Mouse (Mus musculus) midbrain, postnatal 0 days (tissue): ENCODE results near the gene Adig. TPM values are rescaled to one million over a fixed set of nuclear protein-coding genes. Genes with fewer than 3 reads are reported as not detected.

Experiments
- ATAC-seq: fragments of 200-750 bp; cut with Nextera tagmentation; 2 replicates; pipeline ENCODE4 v1.8.0; 2017; ENCODE audit warnings: moderate number of reproducible peaks, mild to moderate bottlenecking, moderate TSS enrichment, moderate library complexity; ENCODE audit not compliant: low FRiP score
- DNase-seq: peaks from one replicate; pipeline ENCODE4 v3.0.0-alpha.2; 2015; ENCODE audit warnings: low spot score
- H3K27ac ChIP-seq: fragments of 300-500 bp; sonication (generic); 2 replicates; pipeline ENCODE4 v1.5.1; 2014; ENCODE audit warnings: low read depth, mild to moderate bottlenecking, low read length, mixed read lengths
- H3K27me3 ChIP-seq: fragments of 300-500 bp; sonication (generic); 2 replicates; pipeline ENCODE4 v1.6.1; 2014; ENCODE audit warnings: low read length, control low read depth, mixed read lengths; ENCODE audit not compliant: insufficient read depth
- H3K36me3 ChIP-seq: fragments of 300-500 bp; sonication (generic); 2 replicates; pipeline ENCODE4 v1.6.1; 2014; ENCODE audit warnings: low read length, control low read depth, mixed read lengths; ENCODE audit not compliant: insufficient read depth
- H3K4me1 ChIP-seq: fragments of 300-500 bp; sonication (generic); 2 replicates; pipeline ENCODE4 v1.6.1; 2014; ENCODE audit warnings: mild to moderate bottlenecking, control low read depth, antibody characterized with exemption, low read length, mixed read lengths; ENCODE audit not compliant: insufficient read depth
- H3K4me2 ChIP-seq: fragments of 300-500 bp; sonication (generic); 2 replicates; pipeline ENCODE4 v1.6.1; 2014; ENCODE audit warnings: low read depth, mild to moderate bottlenecking, low read length, mixed read lengths; ENCODE audit not compliant: poor library complexity, severe bottlenecking
- H3K4me3 ChIP-seq: fragments of 300-500 bp; sonication (generic); 2 replicates; pipeline ENCODE4 v1.5.1; 2014; ENCODE audit warnings: low read depth, mild to moderate bottlenecking, low read length, moderate library complexity
- H3K9ac ChIP-seq: fragments of 300-500 bp; sonication (generic); replicated peaks from 2 replicates; pipeline ENCODE4 v1.6.1; 2014; ENCODE audit warnings: mild to moderate bottlenecking, low read length, moderate library complexity, mixed read lengths; ENCODE audit not compliant: poor library complexity, severe bottlenecking
- H3K9me3 ChIP-seq: fragments of 300-500 bp; sonication (generic); 2 replicates; pipeline ENCODE4 v1.6.1; 2016; ENCODE audit warnings: low read length, control low read depth
- CTCF ChIP-seq: IDR thresholded peaks from 2 replicates; pipeline ENCODE4 v1.5.1; 2016; ENCODE audit warnings: antibody characterized with exemption, mild to moderate bottlenecking
- WGBS: fragments of 180-500 bp; shearing (Covaris S2); extraction: QIAGEN DNeasy Blood & Tissue Kit; methylation state at CpG from one replicate; pipeline ENCODE4 v1.1.7; 2014; 5-methylcytosine and 5-hydroxymethylcytosine counted together
- polyA plus RNA-seq: library from polyadenylated mRNA; unstranded; fragments of >200 nt; fragmentation: Nextera tagmentation; extraction: Ambion mirVana; gene quantifications from 2 replicates; pipeline ENCODE4 v1.2.1, GENCODE M21; 2015
- total RNA-seq: library from RNA; depleted of rRNA; stranded (reverse); fragments of >200 nt; gene quantifications from 2 replicates; pipeline ENCODE4 v1.2.3, GENCODE M21; 2014; rRNA removed

Adig gene
- total RNA-seq (not detected in 2 replicates), polyA plus RNA-seq (not detected in 2 replicates)

- TF ChIP-seq CTCF = no peak
- 79% methylated on average over 11 of the region's 11 CpGs for WGBS
- DNase-seq = no peak
Measured at GRCm38 (mm10) chr2:158501836-158502812, at the start of gene Adig. Adig (plus strand) TSS chr2:158502612.

DNA sequence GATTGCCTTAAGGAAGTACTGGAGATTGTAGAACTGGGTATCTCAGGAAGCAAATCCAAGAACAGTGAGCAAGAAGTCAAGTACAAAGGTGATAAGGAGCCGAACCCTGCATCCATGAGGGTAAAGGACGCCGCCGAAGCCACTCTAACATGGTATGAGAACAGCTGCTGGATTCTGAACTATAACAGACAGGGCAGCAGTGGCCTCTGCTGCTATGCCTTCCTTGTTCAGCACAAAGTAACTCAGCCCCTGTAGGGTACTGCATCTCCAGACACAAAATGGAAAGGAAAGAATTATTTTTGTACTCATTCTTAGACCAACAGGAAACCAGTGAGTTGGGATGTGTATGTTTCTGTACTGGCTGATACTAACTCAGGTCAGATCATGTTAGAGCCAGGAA is 46.0 kb upstream of the Adig start:
- H3K4me2 ChIP-seq = no peak overlapping the region
- H3K9me3 ChIP-seq = no peaks in the 10 kb centered on the region
- WGBS = 97% methylated on average over 4 of the region's 4 CpGs
- no peak overlapping the region for H3K4me3 ChIP-seq
- TF ChIP-seq CTCF = no peak
- DNase-seq = no peak
- no peaks in the 10 kb centered on the region for H3K27me3 ChIP-seq
- no peak for ATAC-seq
- H3K9ac ChIP-seq = no peak overlapping the region
- H3K27ac ChIP-seq = no peak overlapping the region
- H3K4me1 ChIP-seq = no peaks in the 10 kb centered on the region
- peaks cover 40% of the 10 kb centered on the region for H3K36me3 ChIP-seq

More at GRCm38 (mm10) chr2:158501836-158502812, at the start of gene Adig:
- no peak within 1 kb of the TSS for H3K9ac ChIP-seq
- ATAC-seq = no peak
- H3K9me3 ChIP-seq = no peaks in the 10 kb centered on the region
- H3K4me3 ChIP-seq = no peak within 1 kb of the TSS
- no peaks in the 10 kb centered on the region for H3K27me3 ChIP-seq
- H3K4me1 ChIP-seq = no peaks in the 10 kb centered on the region
- peaks cover 8% of the 10 kb centered on the region; the same call in 1 of the 2 replicates for H3K36me3 ChIP-seq
- H3K4me2 ChIP-seq = no peak within 1 kb of the TSS
- H3K27ac ChIP-seq = no peak within 1 kb of the TSS

- Histone ChIP-seq H3K36me3 (peaks cover 47% of the 10 kb centered on the region), H3K9me3 (no peaks in the 10 kb centered on the region), H3K27me3 (no peaks in the 10 kb centered on the region), H3K4me2 (no peak overlapping the region), H3K4me3 (no peak overlapping the region), H3K4me1 (no peaks in the 10 kb centered on the region), H3K27ac (no peak overlapping the region), H3K9ac (no peak overlapping the region)
- no peak for DNase-seq
- no peak for ATAC-seq
- WGBS = 80% methylated on average over 1 of the region's 1 CpGs
- TF ChIP-seq CTCF = no peak
Measured at GRCm38 (mm10) chr2:158457610-158458009, 44.8 kb upstream of the Adig start.

GRCm38 (mm10) chr2:158462450-158462849 is 40.0 kb upstream of the Adig start:
- 97% methylated on average over 1 of the region's 1 CpGs for WGBS
- no peak overlapping the region for H3K27ac ChIP-seq

DNA sequence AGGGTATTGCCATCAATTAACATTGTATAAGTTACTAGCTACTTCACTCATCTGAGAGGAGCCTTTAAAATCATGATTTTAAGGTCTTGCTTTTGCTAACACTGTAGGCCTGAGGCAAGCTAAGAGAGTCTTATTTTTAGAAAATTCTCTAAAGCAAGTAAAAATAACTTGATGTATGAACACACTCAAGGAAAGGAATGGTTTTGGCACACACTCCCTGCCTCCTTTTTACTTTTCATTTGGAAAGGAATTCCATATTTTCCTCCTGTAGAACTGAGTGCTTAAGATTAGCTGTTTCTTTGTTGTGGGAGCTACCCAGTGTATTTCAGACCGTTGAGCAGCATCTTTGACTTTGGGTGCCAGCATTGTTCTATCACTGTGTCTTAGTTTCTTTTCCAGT is 28.3 kb upstream of the Adig start:
- no peak for TF ChIP-seq CTCF
- Histone ChIP-seq H3K9me3 (no peaks in the 10 kb centered on the region), H3K9ac (no peak overlapping the region), H3K4me2 (no peak overlapping the region), H3K27me3 (no peaks in the 10 kb centered on the region), H3K4me3 (no peak overlapping the region), H3K4me1 (no peaks in the 10 kb centered on the region), H3K27ac (no peak overlapping the region), H3K36me3 (peaks cover 28% of the 10 kb centered on the region)
- 91% methylated on average over 1 of the region's 1 CpGs for WGBS
- DNase-seq = no peak
- ATAC-seq = no peak

More at GRCm38 (mm10) chr2:158462450-158462849, 40.0 kb upstream of the Adig start:
- DNase-seq = no peak
- Histone ChIP-seq H3K9me3 (no peaks in the 10 kb centered on the region), H3K4me2 (no peak overlapping the region), H3K36me3 (peaks cover 57% of the 10 kb centered on the region), H3K4me1 (no peaks in the 10 kb centered on the region), H3K4me3 (no peak overlapping the region), H3K9ac (no peak overlapping the region), H3K27me3 (no peaks in the 10 kb centered on the region)
- TF ChIP-seq CTCF = no peak
- no peak for ATAC-seq

- Histone ChIP-seq H3K9ac (no peak overlapping the region), H3K27me3 (no peaks in the 10 kb centered on the region), H3K27ac (no peak overlapping the region), H3K4me1 (no peaks in the 10 kb centered on the region), H3K36me3 (peaks cover 38% of the 10 kb centered on the region), H3K9me3 (no peaks in the 10 kb centered on the region), H3K4me3 (no peak overlapping the region), H3K4me2 (no peak overlapping the region)
- DNase-seq = no peak
- TF ChIP-seq CTCF = no peak
- no peak for ATAC-seq
- WGBS = 77% methylated on average over 3 of the region's 3 CpGs
Measured at GRCm38 (mm10) chr2:158477640-158478039, 24.8 kb upstream of the Adig start.
